Mouse (Mus musculus): ENCODE measurements at regions not wholly inside any gene's neighbourhood (a gene's known extent, or its start where the extent isn't known, plus 50 kb on each side); places are given as distances from the start of the nearest gene placed in this dataset.
A peak's percentile ranks its signal among the peaks of the same experiment; 100 is the strongest.

GRCm38 (mm10) chr2:45774416-45774815, 657.2 kb upstream of the Zeb2 start:
- DNase-seq (ENCODE audit: low read depth, low spot score), result no peak

GRCm38 (mm10) chr2:45757176-45757575, 640.0 kb upstream of the Zeb2 start:
- peak; percentile 70 for DNase-seq (ENCODE audit: low read depth, low spot score)

GRCm38 (mm10) chr2:45756395-45756794, 639.2 kb upstream of the Zeb2 start:
- DNase-seq (ENCODE audit: low read depth, low spot score), result no peak

- DNase-seq (ENCODE audit: low read depth, low spot score), result no peak
Measured at GRCm38 (mm10) chr2:45751746-45752145, 634.6 kb upstream of the Zeb2 start.

GRCm38 (mm10) chr2:45749379-45749778, 632.2 kb upstream of the Zeb2 start:
- no peak for DNase-seq (ENCODE audit: low read depth, low spot score)

- no peak for DNase-seq (ENCODE audit: low read depth, low spot score)
Measured at GRCm38 (mm10) chr2:45747263-45748236, 630.4 kb upstream of the Zeb2 start.

- DNase-seq (ENCODE audit: low read depth, low spot score), result no peak
Measured at GRCm38 (mm10) chr2:45746606-45747005, 629.4 kb upstream of the Zeb2 start.

- DNase-seq (ENCODE audit: low read depth, low spot score), result no peak
Measured at GRCm38 (mm10) chr2:45736278-45736677, 619.1 kb upstream of the Zeb2 start.

GRCm38 (mm10) chr2:45713997-45714396, 596.8 kb upstream of the Zeb2 start:
- no peak for DNase-seq (ENCODE audit: low read depth, low spot score)

- DNase-seq (ENCODE audit: low read depth, low spot score), result no peak
Measured at GRCm38 (mm10) chr2:45707026-45707425, 589.8 kb upstream of the Zeb2 start.

GRCm38 (mm10) chr2:45702511-45702910, 585.3 kb upstream of the Zeb2 start:
- DNase-seq (ENCODE audit: low read depth, low spot score), result no peak

GRCm38 (mm10) chr2:45700578-45700977, 583.4 kb upstream of the Zeb2 start:
- no peak for DNase-seq (ENCODE audit: low read depth, low spot score)

- DNase-seq (ENCODE audit: low read depth, low spot score), result no peak
Measured at GRCm38 (mm10) chr2:45693291-45694020, 576.3 kb upstream of the Zeb2 start.

GRCm38 (mm10) chr2:45692819-45693218, 575.6 kb upstream of the Zeb2 start:
- no peak for DNase-seq (ENCODE audit: low read depth, low spot score)

GRCm38 (mm10) chr2:45688996-45689395, 571.8 kb upstream of the Zeb2 start:
- DNase-seq (ENCODE audit: low read depth, low spot score), result no peak

- DNase-seq (ENCODE audit: low read depth, low spot score), result no peak
Measured at GRCm38 (mm10) chr2:45681251-45681650, 564.1 kb upstream of the Zeb2 start.

- DNase-seq (ENCODE audit: low read depth, low spot score), result no peak
Measured at GRCm38 (mm10) chr2:45679101-45679895, 562.1 kb upstream of the Zeb2 start.

GRCm38 (mm10) chr2:45678685-45679084, 561.5 kb upstream of the Zeb2 start:
- DNase-seq (ENCODE audit: low read depth, low spot score), result no peak

GRCm38 (mm10) chr2:45675776-45676175, 558.6 kb upstream of the Zeb2 start:
- DNase-seq (ENCODE audit: low read depth, low spot score), result no peak

- no peak for DNase-seq (ENCODE audit: low read depth, low spot score)
Measured at GRCm38 (mm10) chr2:45656011-45656410, 538.8 kb upstream of the Zeb2 start.

- DNase-seq (ENCODE audit: low read depth, low spot score), result no peak
Measured at GRCm38 (mm10) chr2:45654693-45655092, 537.5 kb upstream of the Zeb2 start.

GRCm38 (mm10) chr2:45652977-45653376, 535.8 kb upstream of the Zeb2 start:
- no peak for DNase-seq (ENCODE audit: low read depth, low spot score)
